Mouse (Mus musculus) myocyte (in vitro differentiated cells): ENCODE measurements around the gene Cbx1.

Source experiments
- CEBPB ChIP-seq: IDR thresholded peaks from 2 replicates; pipeline ENCODE4 v1.6.1; 2011; ENCODE audit warnings: mild to moderate bottlenecking, moderate library complexity; ENCODE audit not compliant: poor library complexity, insufficient read depth, severe bottlenecking
- E2F4 ChIP-seq: IDR thresholded peaks from one replicate; pipeline ENCODE4 v1.6.1; 2011; ENCODE audit warnings: mild to moderate bottlenecking, control low read depth, moderate library complexity; ENCODE audit not compliant: insufficient read depth
- MAX ChIP-seq: IDR thresholded peaks from one replicate; pipeline ENCODE4 v1.6.1; 2011; ENCODE audit warnings: low read depth, mild to moderate bottlenecking, control low read depth
- POLR2A ChIP-seq: IDR thresholded peaks from one replicate; pipeline ENCODE4 v1.6.1; 2011; ENCODE audit warnings: low read depth, mild to moderate bottlenecking, control low read depth, moderate library complexity; ENCODE audit not compliant: insufficient read length
- TCF3 ChIP-seq: IDR thresholded peaks from one replicate; pipeline ENCODE4 v1.6.1; 2011; ENCODE audit warnings: low read depth, control low read depth; ENCODE audit not compliant: insufficient read length
- USF1 ChIP-seq: IDR thresholded peaks from one replicate; pipeline ENCODE4 v1.6.1; 2011; ENCODE audit warnings: low read depth, mild to moderate bottlenecking, control low read depth, moderate library complexity

DNA sequence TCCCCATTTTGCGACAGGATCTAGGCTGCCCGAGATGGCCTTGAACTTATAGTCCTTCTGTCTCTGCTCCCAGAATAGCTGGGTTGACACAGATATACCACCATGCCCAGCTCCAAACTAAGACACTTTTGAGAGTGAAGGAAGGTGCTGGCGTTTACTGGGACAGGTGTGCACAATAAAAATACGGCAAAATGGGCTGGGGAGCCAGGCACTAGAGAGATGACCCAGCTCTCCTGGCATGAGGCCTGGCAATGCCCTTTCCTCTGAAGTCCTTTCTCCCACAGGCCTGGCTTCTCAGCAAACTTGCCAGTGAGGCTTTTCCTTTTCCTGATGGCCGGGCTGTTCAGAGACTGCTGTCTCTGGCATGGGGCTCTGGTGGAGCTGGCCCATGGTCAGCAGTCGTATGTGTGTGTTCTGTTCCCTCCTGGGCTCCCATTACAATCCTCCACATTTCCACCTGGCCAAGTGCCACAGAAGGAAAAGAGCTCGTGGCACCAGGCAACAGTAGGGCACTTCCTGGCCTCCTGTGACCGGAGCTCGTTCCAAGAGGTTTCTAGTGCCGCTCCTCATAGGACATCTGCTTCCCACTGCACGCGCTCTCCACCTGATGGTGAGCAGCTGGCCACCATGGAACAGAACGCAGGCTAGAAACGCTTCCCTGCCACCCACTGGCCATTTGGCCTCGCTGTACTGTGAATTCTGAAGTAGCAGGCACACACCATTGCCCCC is 26.0 kb upstream of the Cbx1 start:
- TF ChIP-seq CEBPB = no peak
- no peak for TF ChIP-seq MAX
- no peak for TF ChIP-seq POLR2A
- no peak for TF ChIP-seq E2F4
- TF ChIP-seq TCF3 = no peak
- no peak for TF ChIP-seq USF1
